Mouse (Mus musculus) embryonic facial prominence, embryonic 15.5 days (tissue): Measurements from ENCODE around the gene Nkx6-1. TPM values are rescaled to one million over a fixed set of nuclear protein-coding genes. Genes with fewer than 3 reads are reported as not detected.

Source experiments
- ATAC-seq: fragments of 200-750 bp; cut with Nextera tagmentation; 2 replicates; pipeline ENCODE4 v1.8.0; 2017; ENCODE audit warnings: low read depth, moderate TSS enrichment; ENCODE audit not compliant: insufficient number of reproducible peaks, low FRiP score, low TSS enrichment
- H3K27ac ChIP-seq: fragments of 300-500 bp; sonication (generic); replicated peaks from 2 replicates; pipeline ENCODE4 v1.5.1; 2015; ENCODE audit warnings: mild to moderate bottlenecking, inconsistent platforms
- H3K27me3 ChIP-seq: fragments of 300-500 bp; sonication (generic); 2 replicates; pipeline ENCODE4 v1.6.1; 2015; ENCODE audit warnings: inconsistent platforms
- H3K36me3 ChIP-seq: fragments of 300-500 bp; sonication (generic); 2 replicates; pipeline ENCODE4 v1.6.1; 2015; ENCODE audit warnings: mild to moderate bottlenecking, inconsistent platforms
- H3K4me1 ChIP-seq: fragments of 300-500 bp; sonication (generic); 2 replicates; pipeline ENCODE4 v1.6.1; 2015; ENCODE audit warnings: inconsistent platforms
- H3K4me2 ChIP-seq: fragments of 300-500 bp; sonication (generic); replicated peaks from 2 replicates; pipeline ENCODE4 v1.6.1; 2015; ENCODE audit warnings: mild to moderate bottlenecking, inconsistent platforms
- H3K4me3 ChIP-seq: fragments of 300-500 bp; sonication (generic); replicated peaks from 2 replicates; pipeline ENCODE4 v1.5.1; 2015; ENCODE audit warnings: mild to moderate bottlenecking, inconsistent platforms
- H3K9ac ChIP-seq: fragments of 300-500 bp; sonication (generic); 2 replicates; pipeline ENCODE4 v1.6.1; 2015; ENCODE audit warnings: inconsistent platforms
- H3K9me3 ChIP-seq: fragments of 300-500 bp; sonication (generic); replicated peaks from 2 replicates; pipeline ENCODE4 v1.6.1; 2016; ENCODE audit warnings: inconsistent platforms
- WGBS: fragments of 180-500 bp; shearing (Covaris S2); methylation state at CpG from one replicate; pipeline ENCODE4 v1.1.7; 2015; 5-methylcytosine and 5-hydroxymethylcytosine counted together
- polyA plus RNA-seq: library from polyadenylated mRNA; unstranded; fragments of >200 nt; fragmentation: Nextera tagmentation; extraction: Ambion mirVana; gene quantifications from 2 replicates; pipeline ENCODE4 v1.2.1, GENCODE M21; 2015

The Nkx6-1 gene
- 0.13 TPM in 1 of 2 replicates, not detected in the other for polyA plus RNA-seq

GRCm38 (mm10) chr5:101664945-101665615, at the start of gene Nkx6-1:
Gene Nkx6-1 (minus strand): TSS chr5:101664996.
- peak within 1 kb of the TSS; percentile 36 for H3K4me3 ChIP-seq
- peaks cover 27% of the 10 kb centered on the region for H3K4me1 ChIP-seq
- H3K4me2 ChIP-seq: peak within 1 kb of the TSS; percentile 68
- no peak within 1 kb of the TSS for H3K9ac ChIP-seq
- peaks cover 91% of the 10 kb centered on the region for H3K27me3 ChIP-seq
- no peaks in the 10 kb centered on the region for H3K36me3 ChIP-seq
- H3K9me3 ChIP-seq: no peaks in the 10 kb centered on the region
- WGBS: under 1% methylated on average over 39 of the region's 39 CpGs
- peak; percentile 94 for ATAC-seq
- H3K27ac ChIP-seq: no peak within 1 kb of the TSS

- WGBS: 68% methylated on average over 6 of the region's 6 CpGs
- Histone ChIP-seq H3K27me3 (no peaks in the 10 kb centered on the region), H3K4me3 (no peak overlapping the region), H3K9me3 (no peaks in the 10 kb centered on the region), H3K27ac (no peak overlapping the region), H3K9ac (no peak overlapping the region), H3K36me3 (no peaks in the 10 kb centered on the region), H3K4me1 (no peaks in the 10 kb centered on the region), H3K4me2 (no peak overlapping the region)
- ATAC-seq: no peak
Observed at GRCm38 (mm10) chr5:101713064-101713613, 48.3 kb upstream of the Nkx6-1 start.

GRCm38 (mm10) chr5:101703374-101704260, 38.8 kb upstream of the Nkx6-1 start:
- no peaks in the 10 kb centered on the region for H3K4me1 ChIP-seq
- WGBS: 59% methylated on average over 24 of the region's 25 CpGs
- H3K4me3 ChIP-seq: 0 out of 2 replicates have a peak overlapping the region, but pooled peaks have one; percentile 8
- no peaks in the 10 kb centered on the region for H3K36me3 ChIP-seq
- H3K27ac ChIP-seq: no peak overlapping the region
- ATAC-seq: no peak
- H3K9me3 ChIP-seq: no peaks in the 10 kb centered on the region
- H3K9ac ChIP-seq: no peak overlapping the region
- no peaks in the 10 kb centered on the region for H3K27me3 ChIP-seq
- 0 out of 2 replicates have a peak overlapping the region, but pooled peaks have one; percentile 12 for H3K4me2 ChIP-seq

GRCm38 (mm10) chr5:101702636-101703035, 37.8 kb upstream of the Nkx6-1 start:
- H3K36me3 ChIP-seq: no peaks in the 10 kb centered on the region
- H3K4me1 ChIP-seq: no peaks in the 10 kb centered on the region
- H3K9me3 ChIP-seq: no peaks in the 10 kb centered on the region
- no peaks in the 10 kb centered on the region for H3K27me3 ChIP-seq
- 75% methylated on average over 11 of the region's 11 CpGs for WGBS
- no peak for ATAC-seq
- H3K9ac ChIP-seq: no peak overlapping the region
- no peak overlapping the region for H3K27ac ChIP-seq
- no peak overlapping the region for H3K4me2 ChIP-seq
- H3K4me3 ChIP-seq: no peak overlapping the region

GRCm38 (mm10) chr5:101700607-101701006, 35.8 kb upstream of the Nkx6-1 start:
- Histone ChIP-seq H3K4me1 (no peaks in the 10 kb centered on the region), H3K4me3 (no peak overlapping the region), H3K27me3 (no peaks in the 10 kb centered on the region), H3K27ac (no peak overlapping the region), H3K9ac (no peak overlapping the region), H3K4me2 (no peak overlapping the region), H3K9me3 (no peaks in the 10 kb centered on the region), H3K36me3 (no peaks in the 10 kb centered on the region)
- WGBS: 8% methylated on average over 3 of the region's 3 CpGs
- no peak for ATAC-seq

- Histone ChIP-seq H3K4me2 (peak overlapping the region; percentile 21), H3K4me1 (no peaks in the 10 kb centered on the region), H3K9ac (no peak overlapping the region), H3K9me3 (no peaks in the 10 kb centered on the region), H3K27ac (no peak overlapping the region), H3K4me3 (no peak overlapping the region), H3K36me3 (no peaks in the 10 kb centered on the region), H3K27me3 (no peaks in the 10 kb centered on the region)
- no peak for ATAC-seq
- 14% methylated on average over 15 of the region's 15 CpGs for WGBS
Observed at GRCm38 (mm10) chr5:101688581-101688980, 23.8 kb upstream of the Nkx6-1 start.

- no peaks in the 10 kb centered on the region for H3K36me3 ChIP-seq
- H3K9ac ChIP-seq: no peak overlapping the region
- 31% methylated on average over 5 of the region's 5 CpGs for WGBS
- H3K4me2 ChIP-seq: no peak overlapping the region
- no peak overlapping the region for H3K4me3 ChIP-seq
- no peak for ATAC-seq
- no peak overlapping the region for H3K27ac ChIP-seq
- H3K4me1 ChIP-seq: no peaks in the 10 kb centered on the region
- H3K9me3 ChIP-seq: no peaks in the 10 kb centered on the region
- H3K27me3 ChIP-seq: no peaks in the 10 kb centered on the region
Observed at GRCm38 (mm10) chr5:101683340-101683739, 18.5 kb upstream of the Nkx6-1 start.

- H3K27ac ChIP-seq: no peak overlapping the region
- no peaks in the 10 kb centered on the region for H3K9me3 ChIP-seq
- H3K4me1 ChIP-seq: no peaks in the 10 kb centered on the region
- H3K36me3 ChIP-seq: no peaks in the 10 kb centered on the region
- no peak for ATAC-seq
- no peak overlapping the region for H3K4me2 ChIP-seq
- 77% methylated on average over 6 of the region's 6 CpGs for WGBS
- no peak overlapping the region for H3K4me3 ChIP-seq
- no peaks in the 10 kb centered on the region for H3K27me3 ChIP-seq
- no peak overlapping the region for H3K9ac ChIP-seq
Observed at GRCm38 (mm10) chr5:101680338-101680737, 15.5 kb upstream of the Nkx6-1 start.

- 3% methylated on average over 15 of the region's 15 CpGs for WGBS
- Histone ChIP-seq H3K4me1 (peaks cover 15% of the 10 kb centered on the region), H3K36me3 (no peaks in the 10 kb centered on the region), H3K9me3 (no peaks in the 10 kb centered on the region), H3K4me2 (no peak overlapping the region), H3K9ac (no peak overlapping the region), H3K4me3 (no peak overlapping the region), H3K27ac (no peak overlapping the region), H3K27me3 (peaks cover 61% of the 10 kb centered on the region)
- no peak for ATAC-seq
Observed at GRCm38 (mm10) chr5:101669381-101669780, 4.6 kb upstream of the Nkx6-1 start.

- Histone ChIP-seq H3K4me3 (no peak overlapping the region), H3K4me2 (no peak overlapping the region), H3K9ac (no peak overlapping the region), H3K27ac (no peak overlapping the region), H3K9me3 (no peaks in the 10 kb centered on the region), H3K4me1 (peaks cover 24% of the 10 kb centered on the region), H3K36me3 (no peaks in the 10 kb centered on the region), H3K27me3 (peaks cover 70% of the 10 kb centered on the region)
- 5% methylated on average over 12 of the region's 12 CpGs for WGBS
- no peak for ATAC-seq
Observed at GRCm38 (mm10) chr5:101668475-101668874, 3.7 kb upstream of the Nkx6-1 start.

GRCm38 (mm10) chr5:101668028-101668427, 3.2 kb upstream of the Nkx6-1 start:
- Histone ChIP-seq H3K27ac (no peak overlapping the region), H3K27me3 (peaks cover 74% of the 10 kb centered on the region), H3K4me2 (no peak overlapping the region), H3K9me3 (no peaks in the 10 kb centered on the region), H3K9ac (no peak overlapping the region), H3K4me3 (no peak overlapping the region), H3K4me1 (peaks cover 27% of the 10 kb centered on the region), H3K36me3 (no peaks in the 10 kb centered on the region)
- WGBS: 1% methylated on average over 15 of the region's 15 CpGs
- no peak for ATAC-seq
